Mouse (Mus musculus) lung, adult 18-20 months (tissue): ENCODE results near the gene Mturn.

Experiments
- DNase-seq, 2 experiments: peaks; one replicate each; pipeline ENCODE4 v3.0.0; 2022; ENCODE audit warnings: mixed read lengths in 2 of 2

The Mturn gene

DNA sequence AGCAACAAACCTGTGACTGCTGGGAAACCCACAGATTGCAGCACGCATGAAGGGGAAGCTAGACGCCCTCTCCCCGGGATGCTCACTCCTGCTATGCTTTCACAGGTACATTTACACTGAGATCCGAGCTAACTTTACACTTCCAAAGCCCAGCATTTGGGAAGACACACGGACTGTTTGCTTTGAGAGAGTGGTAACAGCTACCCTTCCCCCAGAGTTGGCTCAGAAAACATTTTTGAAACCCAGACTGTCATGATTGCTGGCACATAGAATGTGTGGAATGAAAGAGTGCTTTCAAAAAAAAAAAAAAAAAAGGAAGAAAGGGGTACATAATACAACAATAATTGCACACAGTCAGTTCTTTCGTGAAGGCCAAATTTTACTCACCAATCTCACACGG lies 51.3 kb downstream of the Mturn start:
- no peak for DNase-seq

GRCm38 (mm10) chr6:54736126-54736525 lies 54.7 kb downstream of the Mturn start:
- peak; percentile 36 to 43 for DNase-seq

DNA sequence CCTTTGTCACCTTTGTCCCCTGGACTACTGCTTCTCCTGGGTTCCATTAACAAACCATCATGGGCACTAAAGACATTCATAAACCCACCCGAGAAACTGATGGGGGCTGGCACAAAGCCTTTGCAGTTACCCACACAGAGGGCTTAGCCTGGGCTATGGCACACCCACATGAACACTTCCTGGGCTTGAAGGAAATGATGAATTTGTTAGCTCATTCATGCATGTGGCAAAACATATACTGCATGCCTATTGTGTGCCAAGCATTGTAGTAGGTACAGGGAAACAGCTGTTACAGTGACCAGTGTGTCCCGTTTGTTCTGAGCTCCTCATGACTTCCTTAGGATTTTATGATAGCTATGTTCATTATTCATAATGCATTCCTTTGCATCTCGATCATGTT lies 55.8 kb downstream of the Mturn start:
- DNase-seq = no peak

- no peak for DNase-seq
Observed at GRCm38 (mm10) chr6:54737684-54738083, 56.3 kb downstream of the Mturn start.

- no peak for DNase-seq
Observed at GRCm38 (mm10) chr6:54749056-54749455, 67.6 kb downstream of the Mturn start.

DNA sequence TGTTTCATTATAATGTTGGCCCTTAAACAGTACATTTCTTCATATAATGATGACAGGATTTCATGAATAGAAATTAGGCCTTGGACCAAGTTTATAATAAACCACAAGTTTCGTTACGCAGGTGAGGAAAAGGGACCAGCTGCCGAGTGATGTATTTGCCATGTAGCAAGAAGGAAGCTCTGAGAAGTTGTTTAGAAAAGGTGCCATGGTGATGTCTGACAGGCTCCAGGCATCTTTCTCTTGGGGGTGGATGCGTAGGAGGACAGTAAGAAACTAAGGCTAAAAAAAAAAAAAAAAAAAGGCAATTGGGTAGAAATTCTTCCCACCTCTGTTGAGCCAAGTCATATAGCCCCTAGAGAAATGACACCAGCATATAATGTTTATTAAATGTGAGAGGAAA lies 70.2 kb downstream of the Mturn start:
- no peak for DNase-seq

DNA sequence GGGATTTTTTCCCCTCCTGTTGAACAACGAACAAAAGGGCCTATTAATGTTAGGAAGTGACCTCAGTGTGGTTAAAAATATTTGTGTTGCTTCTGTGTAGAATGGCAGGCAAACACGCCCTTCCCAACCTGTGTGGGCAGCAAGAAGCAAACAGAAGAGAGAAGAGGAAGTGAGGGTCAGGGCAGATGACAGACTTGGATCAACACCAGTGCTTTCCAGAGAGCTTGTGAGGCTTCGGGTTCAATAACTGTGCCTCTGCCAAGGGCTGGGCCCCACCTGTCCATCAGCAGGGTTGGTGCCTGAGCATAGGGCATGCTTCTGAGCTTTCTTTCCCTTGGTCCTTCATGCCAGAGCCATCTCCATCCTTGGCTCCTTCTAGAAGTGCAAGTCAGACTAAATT lies 70.7 kb downstream of the Mturn start:
- peak; percentile 14 to 33 for DNase-seq
